Mouse (Mus musculus) cortical plate, adult 2 months (tissue): ENCODE results near the gene Rbm43. TPM values are rescaled to one million over a fixed set of nuclear protein-coding genes. Genes with fewer than 3 reads are reported as not detected.

Experiments used
- H3K27ac ChIP-seq: fragments of 200-500 bp; 2 replicates; pipeline ENCODE4 v1.5.1; 2012; ENCODE audit warnings: low read length, control low read depth, inconsistent platforms; ENCODE audit not compliant: insufficient read depth
- H3K4me1 ChIP-seq: fragments of 200-500 bp; 2 replicates; pipeline ENCODE4 v1.6.1; 2011; ENCODE audit warnings: low read length; ENCODE audit not compliant: control insufficient read depth, insufficient read depth
- H3K4me3 ChIP-seq: fragments of 200-500 bp; 2 replicates; pipeline ENCODE4 v1.5.1; 2011; ENCODE audit warnings: mild to moderate bottlenecking, low read length, control low read depth; ENCODE audit not compliant: insufficient read depth
- CTCF ChIP-seq: fragments of 200-500 bp; IDR thresholded peaks from 2 replicates; pipeline ENCODE4 v1.5.1; 2011; ENCODE audit warnings: mild to moderate bottlenecking, control low read depth, low read length; ENCODE audit not compliant: insufficient read depth; ENCODE audit errors: extremely low read depth
- POLR2A ChIP-seq: fragments of 200-500 bp; IDR thresholded peaks from 2 replicates; pipeline ENCODE4 v1.6.1; 2011; ENCODE audit warnings: mild to moderate bottlenecking, low read length, control low read depth; ENCODE audit not compliant: insufficient read depth; ENCODE audit errors: extremely low read depth
- polyA plus RNA-seq: library from polyadenylated mRNA; depleted of rRNA; stranded (reverse); fragments of >200 nt; gene quantifications from 2 replicates; pipeline ENCODE4 v1.2.3, GENCODE M21; 2012

Rbm43 gene
- polyA plus RNA-seq, 1 experiment: 14.4 TPM

DNA sequence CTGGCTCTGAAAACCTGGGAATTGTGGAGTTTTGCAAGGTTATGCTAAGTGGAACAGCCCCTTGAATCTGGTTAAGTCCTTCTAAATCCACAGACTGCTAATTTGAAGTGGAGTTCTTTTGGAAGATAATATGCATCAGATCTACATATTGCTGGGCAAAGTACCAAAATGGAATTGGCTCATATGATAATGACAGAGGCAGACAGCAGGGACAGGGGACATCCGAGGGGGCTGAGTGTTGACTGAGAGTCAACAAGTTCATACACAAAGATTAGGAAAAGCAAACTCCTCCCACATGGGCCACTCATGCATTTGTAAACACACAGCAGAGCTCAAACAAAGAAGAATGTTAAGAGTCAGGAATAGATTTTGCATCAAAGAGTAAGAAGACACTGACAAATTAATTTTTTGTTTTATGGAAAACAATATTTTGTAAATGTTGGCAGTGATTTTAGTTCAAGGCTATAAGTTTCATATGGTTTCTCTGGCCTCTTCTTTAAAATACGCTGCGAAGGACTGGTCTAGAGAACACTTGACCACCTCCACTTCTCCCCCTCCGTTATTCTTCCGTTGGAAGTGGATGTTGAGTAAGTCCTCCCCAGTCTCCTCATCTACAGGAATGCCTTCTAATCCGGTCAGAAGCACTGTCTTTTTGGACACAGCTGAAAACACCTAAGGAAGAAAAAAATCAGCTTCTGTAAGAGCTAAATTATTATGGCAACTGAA, 13.3 kb upstream of the Rbm43 start:
- Histone ChIP-seq H3K4me3 (no peak overlapping the region), H3K4me1 (no peaks in the 10 kb centered on the region), H3K27ac (no peak overlapping the region)
- TF ChIP-seq CTCF (no peak), POLR2A (no peak)

DNA sequence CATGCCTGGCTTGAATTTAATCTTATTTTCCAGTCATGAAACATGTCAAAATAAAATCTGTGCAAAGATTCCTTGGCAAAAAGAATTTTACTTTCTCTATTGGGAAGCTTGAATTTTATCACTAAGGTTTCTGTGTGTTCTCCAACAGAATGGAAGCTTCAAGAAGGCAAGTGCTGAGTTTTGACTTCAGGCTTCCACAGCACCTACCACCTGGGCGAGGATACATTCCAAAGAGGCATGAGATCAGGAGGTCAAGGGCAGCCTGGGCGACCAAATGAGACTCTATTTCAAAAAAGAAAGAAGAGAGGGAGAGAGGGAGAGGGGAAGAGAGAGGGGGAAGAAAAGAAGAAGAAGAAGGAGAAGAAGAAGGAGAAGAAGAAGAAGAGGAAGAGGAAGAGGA, 10.8 kb upstream of the Rbm43 start:
- H3K27ac ChIP-seq: no peak overlapping the region
- no peak overlapping the region for H3K4me3 ChIP-seq

DNA sequence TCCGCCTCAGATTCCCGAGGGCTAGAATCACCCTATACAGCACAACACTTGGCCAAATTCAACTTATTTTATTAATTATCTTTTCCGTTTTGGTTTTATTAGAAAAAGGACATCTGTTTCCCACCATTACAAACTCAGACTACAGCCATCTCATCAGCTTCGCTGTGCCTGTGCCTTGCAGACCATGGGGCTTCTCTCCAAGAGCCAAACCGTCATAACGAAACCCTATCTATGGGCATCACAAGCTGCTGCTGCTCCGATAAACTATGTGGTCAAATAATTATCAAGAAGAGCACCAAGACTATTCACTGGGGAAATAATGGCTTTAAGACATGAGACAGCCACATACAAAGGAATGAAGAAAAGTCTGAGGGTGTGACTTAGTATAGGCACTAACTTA, 6.9 kb upstream of the Rbm43 start:
- Histone ChIP-seq H3K4me3 (no peak overlapping the region), H3K4me1 (no peaks in the 10 kb centered on the region), H3K27ac (no peak overlapping the region)
- no peak for TF ChIP-seq POLR2A
- TF ChIP-seq CTCF: no peak

More for the DNA sequence above, 10.8 kb upstream of the Rbm43 start:
- TF ChIP-seq CTCF (no peak), POLR2A (no peak)
- no peaks in the 10 kb centered on the region for H3K4me1 ChIP-seq

DNA sequence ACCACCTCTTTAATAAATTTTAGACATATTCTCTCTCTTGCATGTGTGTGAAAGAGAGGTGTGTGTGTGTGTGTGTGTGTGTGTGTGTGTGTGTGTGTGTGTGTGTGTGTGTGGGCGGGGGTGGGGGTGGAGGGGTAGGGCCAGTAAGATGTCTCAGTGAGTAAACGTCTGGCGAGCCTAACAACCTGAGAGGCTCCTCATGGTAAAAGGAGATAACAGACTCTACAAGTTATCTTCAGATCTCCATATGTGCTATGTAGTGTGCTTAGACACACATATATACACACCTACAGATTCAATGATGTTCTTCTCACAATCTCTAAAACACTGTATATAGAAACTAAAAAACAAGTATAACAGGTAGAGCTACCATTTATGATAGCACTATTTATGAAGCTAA, 3.8 kb upstream of the Rbm43 start:
- no peak for TF ChIP-seq CTCF
- TF ChIP-seq POLR2A: no peak
- Histone ChIP-seq H3K27ac (no peak overlapping the region), H3K4me1 (peaks cover 5% of the 10 kb centered on the region; the same call in 1 of the 2 replicates), H3K4me3 (no peak overlapping the region)

DNA sequence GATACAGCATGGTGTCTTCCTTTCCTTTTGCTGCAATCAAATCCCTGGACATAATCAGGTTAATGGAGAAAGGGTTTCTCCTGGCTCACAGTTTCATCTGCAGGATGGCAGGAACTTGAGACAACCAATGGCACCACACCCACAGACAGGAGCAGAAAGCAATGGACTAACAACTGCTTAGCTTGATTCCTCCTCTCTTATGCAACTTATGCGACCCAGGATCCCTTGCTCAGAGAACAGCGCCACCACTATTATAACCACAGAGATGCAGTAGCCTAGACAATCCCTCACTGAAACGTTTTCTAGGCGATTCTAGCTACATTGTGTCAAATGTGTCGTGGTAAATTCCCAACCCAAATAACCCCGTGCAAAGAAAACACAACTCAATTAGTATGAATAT, 2.0 kb upstream of the Rbm43 start:
- Histone ChIP-seq H3K4me3 (no peak overlapping the region), H3K4me1 (peaks cover 6% of the 10 kb centered on the region), H3K27ac (no peak overlapping the region)
- TF ChIP-seq POLR2A (no peak), CTCF (no peak)

DNA sequence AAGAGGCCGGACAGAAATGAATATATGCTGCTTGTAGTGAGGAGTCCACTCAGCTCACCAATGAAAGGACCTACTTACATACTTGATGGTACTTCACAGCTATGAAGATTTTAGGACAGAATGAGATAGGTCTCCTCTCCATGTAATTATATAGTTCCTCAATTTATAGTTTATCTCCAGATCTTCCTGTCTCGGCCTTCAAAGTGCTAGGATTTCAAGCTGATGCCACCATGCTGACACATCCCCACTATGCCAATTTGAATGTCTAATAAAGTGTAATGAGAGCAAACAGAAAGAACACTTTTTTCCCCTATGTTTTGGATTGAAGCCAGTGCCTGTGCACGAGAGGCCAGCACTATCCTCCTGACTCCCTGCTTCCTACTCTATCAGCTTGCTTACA, 1.6 kb upstream of the Rbm43 start:
- TF ChIP-seq CTCF (no peak), POLR2A (no peak)
- H3K27ac ChIP-seq: no peak overlapping the region
- H3K4me3 ChIP-seq: no peak overlapping the region
- peaks cover 6% of the 10 kb centered on the region for H3K4me1 ChIP-seq

DNA sequence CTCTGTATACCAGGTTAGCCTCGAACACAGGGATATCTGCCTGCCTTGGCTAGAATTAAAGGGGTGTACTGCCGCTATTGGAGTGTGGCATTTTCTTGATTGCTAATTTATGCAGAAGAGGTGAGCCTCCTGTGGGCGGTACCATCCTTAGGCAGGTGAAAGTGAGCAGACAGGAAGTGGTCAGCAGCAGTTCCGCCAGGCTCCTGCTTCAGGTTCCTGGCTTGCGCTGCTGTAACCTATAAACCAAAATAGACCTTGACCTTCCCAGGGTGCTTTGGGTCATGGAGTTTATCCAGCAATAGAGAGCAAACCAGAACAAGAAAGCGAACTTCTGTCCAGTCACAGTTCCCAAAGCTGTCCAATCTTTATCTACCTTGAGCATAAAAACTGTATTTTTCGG, 958 bp upstream of the Rbm43 start:
- H3K4me1 ChIP-seq: peaks cover 6% of the 10 kb centered on the region
- TF ChIP-seq POLR2A (no peak), CTCF (no peak)
- 0 out of 2 replicates have a peak overlapping the region, but pooled peaks have one; percentile 72 for H3K4me3 ChIP-seq

DNA sequence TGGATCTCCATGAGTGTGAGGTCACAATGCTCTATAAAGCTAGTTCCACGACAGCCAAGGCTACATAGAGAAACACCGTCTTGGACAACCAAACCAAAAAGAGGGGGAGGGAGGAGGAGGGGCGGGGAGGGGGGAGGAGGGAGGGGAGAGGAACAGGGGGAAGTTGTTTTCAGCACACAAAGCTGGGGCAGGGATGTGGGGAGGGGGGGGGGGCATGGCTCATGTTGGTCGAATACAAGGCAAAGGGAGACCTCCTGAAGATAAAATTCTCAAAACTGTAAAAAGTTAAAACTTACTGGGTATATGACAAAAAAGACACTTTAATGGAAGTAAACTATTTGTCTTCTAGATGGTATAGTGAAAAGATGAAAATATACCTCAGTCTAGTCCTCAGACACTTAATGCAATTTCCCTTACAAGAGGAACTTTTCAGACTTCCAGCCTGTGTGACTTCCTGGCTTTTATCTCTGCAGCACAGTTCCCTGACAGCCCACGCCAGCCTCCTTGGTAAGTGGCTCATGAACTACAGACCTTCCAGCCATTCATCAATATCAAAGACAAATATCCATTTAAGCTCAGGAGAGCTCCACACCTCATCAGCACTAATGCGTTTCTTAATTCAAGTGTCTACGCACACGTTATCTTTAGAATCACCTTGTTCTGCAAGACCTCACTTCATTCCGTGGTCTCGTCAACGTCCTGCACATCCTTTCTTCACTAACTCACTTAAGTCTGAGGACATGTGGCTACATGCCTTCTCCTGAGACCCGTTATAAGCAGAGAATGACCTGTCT, 1.4 kb downstream of the Rbm43 start:
- Histone ChIP-seq H3K4me1 (peaks cover 6% of the 10 kb centered on the region), H3K4me3 (peak overlapping the region; percentile 72; the same call in 1 of the 2 replicates), H3K27ac (no peak overlapping the region)
- TF ChIP-seq POLR2A: no peak
- no peak for TF ChIP-seq CTCF

More for the DNA sequence above, 958 bp upstream of the Rbm43 start:
- H3K27ac ChIP-seq: no peak overlapping the region

DNA sequence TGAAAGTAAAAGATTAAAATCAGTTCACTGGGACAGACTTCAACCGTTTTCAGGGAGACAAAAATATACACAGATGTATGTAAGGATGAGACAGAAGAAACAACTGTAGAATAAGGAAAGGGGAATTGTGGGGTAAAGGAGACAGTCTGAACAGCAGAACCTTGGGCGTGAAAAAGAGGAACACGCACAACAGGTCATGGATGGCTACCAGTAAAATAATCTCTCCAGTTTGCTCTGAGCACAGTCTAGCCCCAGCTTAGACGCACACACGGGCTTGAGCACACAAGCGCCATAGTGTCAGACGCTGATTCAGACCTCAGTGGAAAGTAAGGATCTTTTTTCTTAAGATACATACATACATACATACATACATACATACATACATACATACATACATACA, 3.7 kb downstream of the Rbm43 start:
- no peak overlapping the region for H3K27ac ChIP-seq
- H3K4me1 ChIP-seq: peaks cover 6% of the 10 kb centered on the region
- no peak for TF ChIP-seq CTCF
- no peak for TF ChIP-seq POLR2A
- no peak overlapping the region for H3K4me3 ChIP-seq
